Comparison of ENCODE assay signal across 11 mouse cellular contexts in genomic region chr2:133615299-133615698, GRCm38 (mm10).
DNase-seq lines count a peak whose midpoint lies in the region; ATAC-seq and TF ChIP-seq lines count a peak whose summit lies in the region.
"Had no signal": no experiment of that assay in that cellular context is flagged by ENCODE, and none has a peak within 500 bp of the region (broad histone marks: within the 10 kb centered on the region; RNA-seq: fewer than 3 reads in every experiment).

No protein-coding gene starts in this region.

- no peaks in the 10 kb centered on the region for H3K9me3 ChIP-seq in forebrain, embryonic 14.5 days (replicated peaks; ENCODE audit: control insufficient read depth, low read length)
- no peaks in the 10 kb centered on the region for H3K9me3 ChIP-seq in forebrain, embryonic 12.5 days
- H3K9me3 ChIP-seq in forebrain, embryonic 16.5 days (ENCODE audit: control insufficient read depth, low read length): no peaks in the 10 kb centered on the region
- H3K9me3 ChIP-seq: embryonic facial prominence, embryonic 10.5 days; embryonic facial prominence, embryonic 12.5 days had no signal

- no peaks in the 10 kb centered on the region for H3K36me3 ChIP-seq in forebrain, embryonic 14.5 days (ENCODE audit: control insufficient read depth, insufficient read depth, low read length)
- H3K36me3 ChIP-seq in forebrain, embryonic 12.5 days (replicated peaks): no peaks in the 10 kb centered on the region
- H3K36me3 ChIP-seq in forebrain, embryonic 16.5 days (ENCODE audit: control insufficient read depth, insufficient read depth): no peaks in the 10 kb centered on the region
- H3K36me3 ChIP-seq: embryonic facial prominence, embryonic 10.5 days; embryonic facial prominence, embryonic 12.5 days had no signal

- H3K4me3 ChIP-seq in forebrain, embryonic 14.5 days (ENCODE audit: low read depth, low read length): no peak overlapping the region
- H3K4me3 ChIP-seq in forebrain, embryonic 12.5 days (replicated peaks): no peak overlapping the region
- no peak overlapping the region for H3K4me3 ChIP-seq in forebrain, embryonic 16.5 days (replicated peaks; ENCODE audit: low read length)
- H3K4me3 ChIP-seq: embryonic facial prominence, embryonic 10.5 days; embryonic facial prominence, embryonic 12.5 days had no signal

- H3K9ac ChIP-seq in forebrain, embryonic 14.5 days (ENCODE audit: low read length): no peak overlapping the region
- no peak overlapping the region for H3K9ac ChIP-seq in forebrain, embryonic 12.5 days
- no peak overlapping the region for H3K9ac ChIP-seq in forebrain, embryonic 16.5 days (replicated peaks; ENCODE audit: low read depth, low read length)
- H3K9ac ChIP-seq: embryonic facial prominence, embryonic 12.5 days had no signal

- DNase-seq in forebrain, embryonic 14.5 days (ENCODE audit: low spot score): peak; percentile 43
- DNase-seq in brain, embryonic 14.5 days (ENCODE audit: low read depth): peak; percentile 59
- no peak for DNase-seq in testis, postnatal 10 days (ENCODE audit: low spot score)
- DNase-seq in thymus, postnatal 10 days (ENCODE audit: low spot score in 2 of 2): no peak
- DNase-seq: cerebellum, adult 11-12 months; cerebellum, adult 2 months; cerebellum, adult 9-10 months had no signal

- no peak for TF ChIP-seq POLR2A in brain, embryonic 14.5 days (IDR thresholded peaks at IDR 0.05; ENCODE audit: borderline replicate concordance, extremely low read depth, insufficient read depth, insufficient read length, poor library complexity, severe bottlenecking)

- no peak overlapping the region for H3K27ac ChIP-seq in forebrain, embryonic 14.5 days (ENCODE audit: low read depth, low read length)
- no peak overlapping the region for H3K27ac ChIP-seq in forebrain, embryonic 12.5 days
- H3K27ac ChIP-seq in forebrain, embryonic 16.5 days (ENCODE audit: low read length): no peak overlapping the region
- H3K27ac ChIP-seq: embryonic facial prominence, embryonic 10.5 days; embryonic facial prominence, embryonic 12.5 days had no signal

- WGBS in forebrain, embryonic 14.5 days: 63% methylated on average over 3 of the region's 3 CpGs
- WGBS in forebrain, embryonic 12.5 days: 80% methylated on average over 3 of the region's 3 CpGs
- WGBS in forebrain, embryonic 16.5 days: 64% methylated on average over 3 of the region's 3 CpGs

- ATAC-seq in forebrain, embryonic 14.5 days: peak; percentile 67; the same call in 1 of the 2 replicates
- no peak for ATAC-seq in forebrain, embryonic 12.5 days (ENCODE audit: low FRiP score)
- ATAC-seq in forebrain, embryonic 16.5 days: peak; percentile 79

- TF ChIP-seq CTCF in brain, embryonic 14.5 days (IDR thresholded peaks at IDR 0.05; ENCODE audit: borderline replicate concordance, extremely low read depth, insufficient read depth, insufficient read length): no peak

- H3K27me3 ChIP-seq in forebrain, embryonic 14.5 days (replicated peaks; ENCODE audit: control insufficient read depth, insufficient read depth, low read length): no peaks in the 10 kb centered on the region
- no peaks in the 10 kb centered on the region for H3K27me3 ChIP-seq in forebrain, embryonic 12.5 days
- no peaks in the 10 kb centered on the region for H3K27me3 ChIP-seq in forebrain, embryonic 16.5 days (replicated peaks; ENCODE audit: control insufficient read depth, insufficient read depth, low read length)
- H3K27me3 ChIP-seq: embryonic facial prominence, embryonic 12.5 days had no signal

- no peak overlapping the region for H3K4me2 ChIP-seq in forebrain, embryonic 14.5 days (ENCODE audit: low read length)
- no peak overlapping the region for H3K4me2 ChIP-seq in forebrain, embryonic 12.5 days
- H3K4me2 ChIP-seq in forebrain, embryonic 16.5 days (ENCODE audit: low read length): no peak overlapping the region
- H3K4me2 ChIP-seq: embryonic facial prominence, embryonic 12.5 days had no signal

- no peaks in the 10 kb centered on the region for H3K4me1 ChIP-seq in forebrain, embryonic 14.5 days (ENCODE audit: control insufficient read depth, insufficient read depth, low read length)
- no peaks in the 10 kb centered on the region for H3K4me1 ChIP-seq in forebrain, embryonic 12.5 days
- H3K4me1 ChIP-seq in forebrain, embryonic 16.5 days (replicated peaks; ENCODE audit: control insufficient read depth, insufficient read depth, low read length): no peaks in the 10 kb centered on the region
- H3K4me1 ChIP-seq: embryonic facial prominence, embryonic 10.5 days; embryonic facial prominence, embryonic 12.5 days had no signal

Comparison
In these comparisons a context has a peak if more than half of its experiments do, and no peak if none do; other contexts are left out.
1. DNase-seq: peak in forebrain, embryonic 14.5 days (single experiment) and brain, embryonic 14.5 days (single experiment); none in testis, postnatal 10 days (single experiment) and thymus, postnatal 10 days (0 of 2).